Mouse (Mus musculus) adrenal gland, adult 2 months (tissue): ENCODE data around the gene Csnk1g2. TPM values are rescaled to one million over a fixed set of nuclear protein-coding genes. Genes with fewer than 3 reads are reported as not detected.

Experiments used
- DNase-seq: peaks from one replicate; pipeline ENCODE4 v3.0.0; 2021
- polyA plus RNA-seq: library from polyadenylated mRNA; depleted of rRNA; stranded (reverse); fragments of >200 nt; gene quantifications from 2 replicates; pipeline ENCODE4 v1.2.3, GENCODE M21; 2012
- total RNA-seq, 2 experiments: library from RNA; stranded (reverse); gene quantifications; 2 replicates each; pipeline ENCODE4 v1.2.3; 2021

The Csnk1g2 gene
- total and polyA plus RNA-seq, 3 experiments = 110 to 241 (median 133) TPM

DNA sequence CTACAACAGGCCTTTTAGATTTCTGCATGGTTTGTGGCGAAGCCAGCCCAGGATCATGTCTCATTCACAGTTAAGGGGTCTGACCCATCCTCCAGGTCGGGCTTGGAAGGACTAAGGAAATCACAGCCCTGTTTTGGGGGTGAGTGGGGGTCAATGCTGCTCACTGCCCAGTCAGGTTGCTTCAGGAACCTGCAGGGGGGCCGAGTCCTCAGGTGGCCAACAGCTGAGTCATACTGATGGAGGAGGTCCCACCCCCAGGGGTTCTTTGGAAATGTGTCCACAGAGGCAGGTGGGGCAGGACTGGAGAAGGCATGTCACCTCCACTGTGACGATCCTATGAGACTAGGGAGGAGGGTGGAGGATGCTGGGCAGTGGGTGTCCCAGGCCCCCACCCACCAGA lies 42.8 kb downstream of the Csnk1g2 start:
- DNase-seq = peak; percentile 50

DNA sequence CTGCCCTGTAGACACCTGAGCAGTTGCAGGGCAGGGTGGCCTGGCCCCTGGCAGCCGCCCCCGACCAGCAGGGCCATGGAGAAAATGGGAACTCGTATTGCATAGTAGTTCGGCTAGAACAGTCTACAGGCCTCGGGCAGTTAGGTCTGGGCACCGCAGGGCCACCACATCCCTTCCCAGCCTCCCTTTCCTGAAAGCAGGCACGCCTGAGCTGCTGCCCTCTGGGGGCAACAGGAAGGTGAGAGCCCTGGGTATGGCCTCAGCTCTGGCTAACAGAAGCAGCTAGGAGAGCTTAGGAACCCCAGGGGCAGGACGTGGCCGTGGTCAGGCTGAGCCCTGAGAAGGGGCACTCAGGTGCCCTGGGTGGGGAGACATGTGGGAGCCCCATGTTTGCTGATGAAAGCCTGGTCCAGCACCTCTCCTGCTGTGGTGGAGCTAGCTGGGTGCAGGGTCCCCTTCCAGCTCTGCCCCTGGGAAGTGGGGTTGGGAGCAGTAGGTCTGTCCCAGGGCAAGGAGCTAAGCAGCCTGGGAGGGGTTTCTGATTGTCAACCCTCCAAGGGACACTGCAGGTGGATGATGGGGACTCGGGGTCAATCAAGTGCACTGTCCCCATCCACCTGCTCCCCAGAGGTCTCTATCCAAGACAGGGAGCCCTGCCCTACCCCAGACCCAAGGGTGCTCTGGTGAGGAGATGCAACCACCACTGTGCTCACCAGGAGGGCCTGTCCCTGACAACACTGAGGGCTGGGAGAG lies 43.5 kb downstream of the Csnk1g2 start:
- no peak for DNase-seq

DNA sequence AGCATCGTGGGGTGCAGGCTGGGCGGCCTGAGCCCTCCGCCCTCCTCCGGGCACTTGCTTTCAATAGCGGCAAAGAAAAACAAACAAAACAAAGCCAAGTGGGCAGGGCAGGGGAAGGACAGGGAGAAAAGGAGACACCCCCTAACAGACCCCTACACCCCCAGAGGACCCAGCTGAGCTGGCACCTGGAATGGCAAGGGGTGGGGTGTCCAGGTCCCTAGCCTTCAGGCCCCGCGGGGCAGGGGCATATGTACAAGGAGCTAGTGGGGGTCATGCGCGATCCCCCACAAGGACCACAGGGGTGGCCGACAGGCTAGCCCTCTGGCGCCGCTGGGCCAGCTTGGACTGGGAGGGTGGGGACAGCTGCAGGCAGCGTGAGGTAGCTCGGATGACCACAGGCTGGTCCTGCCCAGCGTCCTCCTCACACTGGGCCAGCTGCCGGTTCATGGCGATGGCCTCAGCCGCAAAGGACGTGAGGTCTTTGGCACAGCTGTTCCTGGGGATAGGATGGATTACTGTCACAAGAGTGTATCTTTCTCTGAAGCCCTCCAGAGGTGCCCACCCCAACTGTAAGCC lies 44.3 kb downstream of the Csnk1g2 start:
- DNase-seq = no peak

DNA sequence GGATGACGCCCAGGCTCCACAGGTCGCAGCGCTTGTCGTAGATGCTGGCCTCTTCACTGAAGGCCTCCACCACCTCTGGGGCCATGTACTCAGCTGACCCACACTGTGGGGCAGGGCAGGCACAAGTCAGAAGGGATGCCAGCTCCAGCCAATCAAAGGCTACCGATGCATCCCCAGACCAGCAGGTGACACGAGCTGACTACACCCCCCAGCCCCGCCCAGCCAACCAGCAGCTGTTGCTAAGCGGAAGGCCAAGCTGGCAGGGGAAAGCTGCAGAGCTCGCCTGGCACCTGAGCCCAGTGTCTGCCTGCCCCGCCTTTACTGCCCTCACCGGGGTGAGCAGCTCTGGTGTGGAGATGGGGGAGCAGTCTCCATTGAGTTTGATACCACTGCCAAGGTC lies 46.0 kb downstream of the Csnk1g2 start:
- no peak for DNase-seq

DNA sequence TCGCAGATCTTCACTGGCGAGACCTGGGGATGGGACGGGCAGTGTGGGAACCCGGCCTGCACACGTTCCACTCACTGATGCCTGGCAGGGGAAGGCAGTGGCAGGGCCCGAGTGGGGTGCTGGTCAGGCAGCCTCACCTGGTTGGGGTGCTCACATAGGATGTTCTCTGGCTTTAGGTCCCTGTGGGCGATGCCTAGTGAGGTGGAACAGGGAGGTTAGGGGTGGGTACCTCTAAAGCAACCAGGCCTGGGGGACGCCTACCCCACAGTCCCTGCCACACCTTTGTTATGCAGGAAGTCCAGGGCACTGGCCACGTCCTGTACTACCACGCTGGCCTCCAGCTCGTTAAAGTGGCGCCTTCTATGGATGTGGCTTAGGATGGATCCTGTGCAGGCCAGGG lies 46.4 kb downstream of the Csnk1g2 start:
- DNase-seq = no peak

- DNase-seq = peak; percentile 72
Observed at GRCm38 (mm10) chr10:80669737-80670485, 47.3 kb downstream of the Csnk1g2 start.

GRCm38 (mm10) chr10:80670531-80670930 lies 47.9 kb downstream of the Csnk1g2 start:
- DNase-seq = no peak

GRCm38 (mm10) chr10:80671251-80671650 lies 48.6 kb downstream of the Csnk1g2 start:
- DNase-seq = no peak

DNA sequence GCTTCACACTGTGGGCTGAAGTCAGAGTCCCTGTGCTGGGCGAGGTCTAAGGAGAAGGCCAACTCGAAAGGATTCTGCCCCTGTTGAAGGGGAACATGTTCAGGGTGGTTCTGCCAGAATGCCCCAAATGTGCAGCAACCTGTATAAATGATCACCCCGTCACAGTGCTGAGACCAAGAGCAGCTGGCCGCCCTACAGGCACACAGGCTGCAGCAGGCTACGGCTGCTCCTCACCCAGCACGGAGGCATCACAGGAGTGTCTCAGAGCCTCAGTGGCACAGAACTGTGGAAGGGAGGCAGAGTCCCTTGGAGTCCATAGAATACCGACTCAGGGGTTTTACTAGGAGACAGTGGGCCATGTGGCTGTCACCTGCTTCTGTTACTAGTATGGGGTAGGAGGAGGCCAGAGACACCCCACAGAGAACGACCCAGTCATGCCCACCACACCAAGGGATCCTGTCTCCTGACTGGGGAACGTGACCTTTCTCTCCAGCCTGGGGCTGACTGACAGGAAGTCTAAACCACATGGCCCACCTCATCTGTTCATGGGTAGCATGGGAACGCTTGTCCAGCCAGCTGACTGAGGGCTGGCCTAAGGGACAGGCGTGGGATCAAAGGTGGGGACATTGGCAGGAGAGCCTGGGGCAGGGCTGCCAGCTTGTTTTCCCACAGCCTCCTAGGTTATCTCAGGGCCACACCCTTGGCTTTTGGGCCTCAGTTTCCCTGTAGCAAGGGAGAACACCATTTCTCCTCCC lies 49.5 kb downstream of the Csnk1g2 start:
- peak; percentile 31 for DNase-seq

GRCm38 (mm10) chr10:80673690-80674089 lies 51.1 kb downstream of the Csnk1g2 start:
- no peak for DNase-seq

DNA sequence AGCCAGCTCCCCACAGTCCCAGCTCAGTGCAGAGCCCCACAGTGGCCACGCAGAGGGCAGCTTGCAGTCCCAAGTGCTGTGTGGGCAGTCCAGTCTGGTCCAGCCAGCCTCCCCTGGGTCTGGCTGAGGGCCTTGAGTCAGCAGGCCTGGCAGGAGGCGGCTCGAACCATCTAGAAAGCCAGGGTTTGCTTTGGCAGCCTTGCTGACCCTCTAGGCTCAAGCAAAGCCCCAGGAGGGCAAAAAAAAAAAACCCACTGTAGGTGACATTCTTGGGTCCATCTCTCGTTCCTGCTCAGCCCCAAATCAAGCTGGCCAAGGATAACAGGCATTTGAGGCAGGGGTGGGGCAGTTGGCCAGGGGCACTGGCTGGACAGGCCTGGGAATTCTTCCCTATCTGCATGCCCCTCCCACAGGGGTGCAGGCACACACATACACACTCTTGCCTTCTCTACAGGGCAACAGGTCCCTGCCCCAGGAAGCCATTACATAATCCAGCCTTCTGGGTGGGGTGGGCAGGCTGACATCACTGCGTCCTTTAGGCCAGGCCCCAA lies 51.6 kb downstream of the Csnk1g2 start:
- peak; percentile 74 for DNase-seq

- DNase-seq = peak; percentile 35
Observed at GRCm38 (mm10) chr10:80674851-80675404, 52.3 kb downstream of the Csnk1g2 start.

GRCm38 (mm10) chr10:80675405-80676197 lies 53.0 kb downstream of the Csnk1g2 start:
- DNase-seq = peak; percentile 46

DNA sequence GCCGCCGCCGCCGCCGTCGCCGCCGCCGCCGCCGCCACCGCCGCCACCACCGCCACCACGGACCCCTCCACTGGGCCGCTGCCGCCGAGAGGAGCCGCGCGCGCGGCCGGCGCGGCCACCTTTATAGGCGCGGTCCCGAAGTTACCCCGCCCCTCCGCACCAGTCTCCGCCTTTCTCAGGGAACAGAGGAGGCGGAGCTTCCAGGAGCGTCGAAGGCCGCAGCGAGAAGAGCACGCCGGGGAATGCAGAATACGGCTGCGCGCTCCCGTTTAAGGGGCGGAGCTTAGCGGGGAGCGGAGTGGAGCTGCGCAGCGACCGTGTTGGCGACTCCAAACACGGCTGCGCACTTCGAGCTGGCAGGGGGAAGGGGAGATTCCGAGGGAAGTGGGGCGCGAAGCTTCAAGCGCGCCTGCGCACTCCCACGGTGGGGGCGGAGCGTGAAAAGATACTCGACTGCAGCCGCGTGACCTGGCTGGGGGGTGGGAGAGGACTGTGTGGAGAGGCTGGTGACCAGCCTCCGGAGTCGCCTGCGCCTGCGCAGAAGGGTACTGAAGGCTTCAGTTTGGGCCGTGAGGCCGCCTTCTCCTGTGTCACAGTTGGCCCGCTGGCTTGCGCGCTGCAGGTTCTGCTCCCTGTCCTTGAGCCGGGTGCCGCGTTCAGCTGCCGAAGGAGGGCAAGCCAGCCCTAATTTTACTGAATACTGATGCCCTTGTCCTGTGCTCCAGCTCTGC lies 53.7 kb downstream of the Csnk1g2 start:
- peak; percentile 100 for DNase-seq

DNA sequence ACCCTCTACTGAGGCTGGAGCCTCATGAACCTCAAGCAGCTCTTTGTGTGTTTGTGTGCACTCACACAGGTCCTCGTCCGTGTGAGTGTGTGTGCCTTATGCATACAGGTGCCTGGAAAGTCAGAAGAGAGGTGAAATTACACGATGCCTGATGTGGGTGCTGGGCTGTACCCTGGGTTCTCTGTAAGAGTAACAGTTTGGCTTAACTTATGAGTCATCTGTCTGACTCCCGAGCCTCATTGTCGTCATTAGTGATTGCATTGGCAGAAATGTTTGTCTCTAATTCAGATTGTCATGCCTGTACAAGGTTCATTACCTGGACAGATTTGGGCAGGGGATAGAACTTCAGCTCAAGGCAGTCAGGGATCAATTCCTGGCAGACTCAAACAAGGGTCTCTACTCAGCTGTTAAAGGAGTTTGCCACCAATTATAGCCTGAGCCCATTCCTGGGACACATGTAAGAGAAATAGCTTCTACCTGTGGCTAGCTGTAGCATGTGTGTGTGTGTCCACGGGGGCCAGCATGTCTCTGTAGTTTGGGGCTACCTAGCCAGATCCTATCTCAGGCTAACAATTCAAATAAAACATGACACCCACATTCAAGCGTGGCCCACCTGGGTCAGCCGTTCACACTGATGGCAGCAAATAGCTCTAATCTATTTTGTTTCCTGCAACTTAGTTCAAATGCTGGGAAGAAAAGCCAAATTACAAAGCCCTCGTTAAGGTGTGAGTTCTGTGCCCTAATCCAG lies 54.7 kb downstream of the Csnk1g2 start:
- peak; percentile 63 for DNase-seq

DNA sequence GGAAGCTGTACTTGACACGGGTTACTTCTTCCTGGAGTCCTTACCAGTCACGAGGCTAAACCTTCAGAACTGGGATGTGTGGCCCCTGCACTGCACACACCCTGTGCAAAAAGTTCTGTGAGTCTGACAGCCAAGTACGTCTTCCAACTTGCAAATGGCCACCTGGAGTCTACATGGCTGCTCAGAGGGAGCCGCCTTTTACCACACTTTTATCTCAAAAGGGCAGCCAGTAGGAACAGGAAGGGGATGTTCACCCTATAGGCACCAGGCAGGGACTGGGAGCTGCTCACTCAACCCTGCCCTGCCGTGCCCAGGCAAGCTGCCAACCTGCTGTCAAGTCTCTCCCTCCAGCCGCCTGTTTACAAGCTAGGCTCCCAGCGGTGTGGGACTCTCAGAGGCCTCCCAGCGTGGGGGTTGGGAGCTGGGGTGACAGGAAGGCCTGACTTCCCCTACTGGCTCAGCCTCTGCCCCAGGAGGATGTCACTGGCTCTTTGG lies 55.4 kb downstream of the Csnk1g2 start, which contains the start of gene Mknk2:
Mknk2 (minus strand) TSS at position 171 of the 495 bp plus-strand sequence.
- peak; percentile 96 for DNase-seq

GRCm38 (mm10) chr10:80678601-80679377 lies 56.2 kb downstream of the Csnk1g2 start:
- no peak for DNase-seq
